Mouse (Mus musculus) right cerebral cortex, postnatal 25 days (tissue): ENCODE results near the gene Slc25a34.
A peak's percentile ranks its signal among the peaks of the same experiment; 100 is the strongest.

Experiments
- DNase-seq: peaks from one replicate; pipeline ENCODE4 v3.0.0; 2022

Slc25a34 gene

GRCm38 (mm10) chr4:141574789-141575702, 48.6 kb downstream of the Slc25a34 start:
- DNase-seq, result peak; percentile 74

GRCm38 (mm10) chr4:141573359-141573966, 50.2 kb downstream of the Slc25a34 start:
- DNase-seq, result no peak

DNA sequence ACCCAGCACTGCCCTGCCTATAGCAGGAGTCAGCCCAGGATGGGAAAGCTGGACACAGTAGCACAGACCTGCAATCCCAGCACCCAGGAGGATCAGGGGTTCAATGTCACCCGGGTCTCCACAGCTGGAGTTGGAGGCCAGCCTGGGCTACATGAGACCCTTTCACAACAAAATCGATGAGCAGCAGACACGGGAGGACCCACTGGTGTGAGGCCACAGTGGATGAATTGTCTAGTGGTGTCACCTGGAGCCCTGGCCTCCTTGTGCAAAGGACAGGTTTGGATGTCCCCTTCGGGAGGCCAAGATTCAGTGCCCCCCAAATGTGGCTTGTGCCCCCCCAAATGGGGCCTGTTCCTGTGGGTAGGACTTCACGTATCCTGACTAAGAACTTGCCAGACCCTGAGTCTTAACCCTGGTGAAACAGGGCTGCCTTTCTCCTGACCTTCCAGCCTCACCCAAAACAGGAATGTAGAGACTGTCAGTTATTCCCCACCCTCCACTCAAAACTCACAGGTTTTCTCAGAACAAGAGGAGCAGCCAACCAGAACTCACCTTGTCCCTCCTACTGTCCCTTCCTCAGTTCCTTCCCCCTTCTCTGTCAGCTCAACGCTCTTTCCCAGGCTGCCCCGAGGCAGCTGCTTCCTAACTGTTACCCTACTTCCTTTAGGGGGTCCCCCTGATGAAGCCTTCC, 50.8 kb downstream of the Slc25a34 start:
- no peak for DNase-seq

DNA sequence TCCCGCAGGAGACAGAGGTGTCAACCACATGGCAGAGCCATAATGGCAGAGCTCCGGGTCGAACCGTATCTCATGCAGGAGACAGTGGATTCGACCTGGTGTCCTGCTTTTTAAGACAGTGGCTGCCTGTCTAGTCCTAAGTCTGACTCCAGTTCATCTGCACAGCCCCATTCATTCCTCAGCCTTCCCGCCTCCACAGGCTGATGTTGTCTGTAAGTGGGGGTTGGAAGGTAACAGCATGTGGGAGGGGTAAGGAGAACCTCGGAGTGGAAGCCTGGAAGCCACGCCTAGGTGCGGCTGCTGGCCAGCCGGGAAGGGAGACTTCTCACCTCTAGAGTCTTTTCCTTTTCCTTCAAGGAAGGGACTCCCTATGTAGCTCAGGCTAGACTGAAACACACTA, 51.7 kb downstream of the Slc25a34 start:
- no peak for DNase-seq

DNA sequence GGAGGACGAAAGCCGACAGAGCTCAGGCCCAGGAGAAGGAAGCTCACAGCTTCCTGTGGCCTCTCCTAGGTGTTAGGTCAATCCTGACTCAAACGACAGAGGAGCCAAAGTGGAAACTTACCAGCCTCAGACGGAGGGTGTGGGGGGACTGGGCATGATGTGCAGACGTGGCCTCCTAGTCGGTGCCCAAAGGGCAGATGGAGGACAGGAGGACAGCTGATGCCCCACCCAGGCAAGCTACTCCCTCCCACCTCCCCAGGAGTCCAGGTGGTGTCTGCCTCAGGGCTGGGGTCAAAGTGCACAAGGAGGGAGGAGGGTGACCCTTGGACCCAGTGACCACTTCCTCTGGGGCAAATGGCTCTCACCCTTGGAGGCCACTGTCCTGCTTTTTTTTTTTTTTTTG, 52.3 kb downstream of the Slc25a34 start:
- no peak for DNase-seq

GRCm38 (mm10) chr4:141570821-141571220, 52.8 kb downstream of the Slc25a34 start:
- DNase-seq, result no peak

GRCm38 (mm10) chr4:141570004-141570403, 53.6 kb downstream of the Slc25a34 start:
- no peak for DNase-seq

DNA sequence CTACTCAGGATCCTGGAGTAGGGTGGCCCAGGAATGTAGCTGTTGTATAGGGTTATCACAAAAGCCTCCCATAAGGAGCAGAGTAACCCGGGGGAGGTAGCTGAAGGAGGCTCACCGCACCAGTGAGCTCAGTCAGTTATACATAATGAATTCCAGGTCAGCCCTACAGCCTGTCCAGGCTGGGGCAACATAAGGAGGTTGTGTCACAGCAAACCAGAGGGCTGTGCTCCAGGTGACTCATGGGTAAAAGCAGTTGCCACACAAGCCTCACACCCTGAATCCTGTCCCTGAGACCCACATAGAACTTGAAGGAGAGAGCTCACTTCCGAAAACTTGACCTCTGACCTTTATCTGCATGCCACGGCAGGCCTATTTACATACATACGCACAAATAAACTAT, 54.7 kb downstream of the Slc25a34 start:
- DNase-seq, result no peak
